Mouse (Mus musculus) intestine, postnatal 0 days (tissue): ENCODE measurements around the gene Commd3. TPM values are rescaled to one million over a fixed set of nuclear protein-coding genes. Genes with fewer than 3 reads are reported as not detected.

Source experiments
- ATAC-seq: fragments of 200-750 bp; cut with Nextera tagmentation; 2 replicates; pipeline ENCODE4 v1.8.0; 2017; ENCODE audit warnings: mild to moderate bottlenecking, moderate TSS enrichment, moderate library complexity
- H3K27ac ChIP-seq: fragments of 300-500 bp; sonication (generic); 2 replicates; pipeline ENCODE4 v1.5.1; 2014; ENCODE audit warnings: mild to moderate bottlenecking, low read depth, low read length, moderate library complexity
- H3K27me3 ChIP-seq: fragments of 300-500 bp; sonication (generic); replicated peaks from 2 replicates; pipeline ENCODE4 v1.6.1; 2014; ENCODE audit warnings: low read length, mixed read lengths; ENCODE audit not compliant: control insufficient read depth, insufficient read depth
- H3K36me3 ChIP-seq: fragments of 300-500 bp; sonication (generic); 2 replicates; pipeline ENCODE4 v1.6.1; 2014; ENCODE audit warnings: mild to moderate bottlenecking, moderate library complexity; ENCODE audit not compliant: control insufficient read depth, insufficient read depth
- H3K4me1 ChIP-seq: fragments of 300-500 bp; sonication (generic); replicated peaks from 2 replicates; pipeline ENCODE4 v1.6.1; 2014; ENCODE audit warnings: antibody characterized with exemption, low read length, mixed read lengths; ENCODE audit not compliant: control insufficient read depth, insufficient read depth
- H3K4me2 ChIP-seq: fragments of 300-500 bp; sonication (generic); replicated peaks from 2 replicates; pipeline ENCODE4 v1.6.1; 2014; ENCODE audit warnings: low read depth, mild to moderate bottlenecking, moderate library complexity
- H3K4me3 ChIP-seq: fragments of 300-500 bp; sonication (generic); 2 replicates; pipeline ENCODE4 v1.5.1; 2014; ENCODE audit warnings: low read depth, low read length
- H3K9ac ChIP-seq: fragments of 300-500 bp; sonication (generic); 2 replicates; pipeline ENCODE4 v1.6.1; 2014; ENCODE audit warnings: mild to moderate bottlenecking, low read depth, low read length
- H3K9me3 ChIP-seq: fragments of 300-500 bp; sonication (generic); 2 replicates; pipeline ENCODE4 v1.6.1; 2016; ENCODE audit warnings: mixed run types; ENCODE audit not compliant: control insufficient read depth
- CTCF ChIP-seq: sonication (generic); IDR thresholded peaks from 2 replicates; pipeline ENCODE4 v1.5.1; 2016; ENCODE audit warnings: low read depth, mild to moderate bottlenecking, control low read depth, antibody characterized with exemption, moderate library complexity
- WGBS: fragments of 180-500 bp; shearing (Covaris S2); extraction: QIAGEN DNeasy Blood & Tissue Kit; methylation state at CpG from one replicate; pipeline ENCODE4 v1.1.7; 2014; 5-methylcytosine and 5-hydroxymethylcytosine counted together
- polyA plus RNA-seq: library from polyadenylated mRNA; unstranded; fragments of >200 nt; fragmentation: Nextera tagmentation; extraction: Ambion mirVana; gene quantifications from 2 replicates; pipeline ENCODE4 v1.2.1, GENCODE M21; 2015

The Commd3 gene
- polyA plus RNA-seq = 205 and 218 TPM in 2 replicates

GRCm38 (mm10) chr2:18672133-18672765 lies at the start of gene Commd3:
Commd3 (plus strand) TSS chr2:18672384.
- TF ChIP-seq CTCF = no peak
- Histone ChIP-seq H3K27ac (peak within 1 kb of the TSS; percentile 97), H3K27me3 (no peaks in the 10 kb centered on the region), H3K4me1 (no peaks in the 10 kb centered on the region), H3K4me2 (peak within 1 kb of the TSS; percentile 91), H3K9ac (peak within 1 kb of the TSS; percentile 95), H3K36me3 (no peaks in the 10 kb centered on the region), H3K4me3 (peak within 1 kb of the TSS; percentile 84), H3K9me3 (no peaks in the 10 kb centered on the region)
- ATAC-seq = peak; percentile 95
- WGBS = under 1% methylated on average over 89 of the region's 91 CpGs

DNA sequence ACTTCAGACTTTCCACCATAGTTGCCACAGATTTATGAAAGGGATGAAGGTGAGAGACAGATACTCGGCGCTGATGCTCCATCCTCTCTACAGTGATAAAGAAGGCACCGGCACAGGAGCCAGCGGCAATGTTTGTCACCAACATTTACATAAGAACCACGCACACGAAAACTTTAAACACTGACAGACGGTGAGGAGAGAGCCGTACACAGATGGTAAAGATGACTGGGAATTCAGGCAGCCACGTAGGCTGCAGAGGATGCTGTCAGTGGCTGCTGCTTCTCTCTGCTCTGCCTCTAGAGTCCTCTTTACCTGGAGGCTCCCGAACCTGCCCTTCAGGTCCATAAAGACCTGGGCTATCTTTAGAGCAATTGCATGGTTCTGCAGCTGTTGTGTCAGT lies 49.0 kb upstream of the Commd3 start:
- 52% methylated on average over 10 of the region's 10 CpGs for WGBS

DNA sequence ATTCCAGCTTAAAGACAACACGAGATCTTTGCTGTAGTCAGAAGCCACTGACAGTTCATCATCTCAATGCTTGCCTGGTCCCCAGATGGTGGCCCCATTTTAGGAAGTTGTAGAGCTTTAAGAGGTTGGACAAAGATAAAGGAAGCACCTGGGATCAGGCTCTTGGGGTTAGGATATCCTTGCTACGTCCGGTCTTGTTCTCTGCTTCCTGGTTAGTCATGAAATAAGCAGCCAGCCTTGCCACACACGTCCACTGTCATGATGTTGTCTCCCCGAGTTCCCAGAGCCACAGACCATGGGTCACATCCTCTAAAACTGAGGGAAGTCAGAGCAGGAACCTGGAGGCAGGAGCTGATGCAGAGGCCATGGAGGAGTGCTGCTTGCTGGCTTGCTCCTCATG lies 41.6 kb upstream of the Commd3 start:
- H3K9me3 ChIP-seq = no peaks in the 10 kb centered on the region
- WGBS = 73% methylated on average over 5 of the region's 5 CpGs
- ATAC-seq = no peak
- H3K27me3 ChIP-seq = no peaks in the 10 kb centered on the region
- H3K9ac ChIP-seq = no peak overlapping the region
- no peaks in the 10 kb centered on the region for H3K4me1 ChIP-seq
- no peak overlapping the region for H3K27ac ChIP-seq
- H3K36me3 ChIP-seq = no peaks in the 10 kb centered on the region
- TF ChIP-seq CTCF = no peak
- H3K4me3 ChIP-seq = no peak overlapping the region
- no peak overlapping the region for H3K4me2 ChIP-seq

More for the DNA sequence above, 49.0 kb upstream of the Commd3 start:
- no peak overlapping the region for H3K4me3 ChIP-seq
- TF ChIP-seq CTCF = no peak
- no peaks in the 10 kb centered on the region for H3K36me3 ChIP-seq
- no peak overlapping the region for H3K4me2 ChIP-seq
- H3K4me1 ChIP-seq = no peaks in the 10 kb centered on the region
- H3K9me3 ChIP-seq = no peaks in the 10 kb centered on the region
- H3K27ac ChIP-seq = no peak overlapping the region
- H3K9ac ChIP-seq = no peak overlapping the region
- H3K27me3 ChIP-seq = no peaks in the 10 kb centered on the region
- no peak for ATAC-seq

DNA sequence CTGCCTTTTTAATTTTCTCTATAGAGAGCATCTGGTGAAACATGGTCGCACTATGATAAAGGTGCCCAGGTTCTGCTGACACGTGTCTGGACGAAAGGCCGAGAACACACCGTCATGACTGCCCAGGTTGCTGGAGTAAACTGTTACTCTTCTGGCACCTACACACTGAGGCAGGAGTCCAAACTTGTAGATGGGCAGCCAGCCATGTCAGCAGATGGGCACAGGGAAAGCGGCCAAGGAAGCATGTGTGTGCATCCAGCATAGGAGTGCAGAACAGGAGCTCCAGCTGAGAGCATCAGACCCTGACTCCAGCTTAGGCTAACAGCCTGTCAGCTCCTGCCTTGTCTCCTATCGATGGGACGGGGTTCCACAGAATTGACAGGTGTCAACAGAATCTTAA lies 37.1 kb upstream of the Commd3 start:
- Histone ChIP-seq H3K4me2 (no peak overlapping the region), H3K36me3 (no peaks in the 10 kb centered on the region), H3K9me3 (no peaks in the 10 kb centered on the region), H3K27me3 (no peaks in the 10 kb centered on the region), H3K9ac (no peak overlapping the region), H3K4me1 (no peaks in the 10 kb centered on the region), H3K4me3 (no peak overlapping the region), H3K27ac (no peak overlapping the region)
- 79% methylated on average over 8 of the region's 8 CpGs for WGBS
- no peak for TF ChIP-seq CTCF
- no peak for ATAC-seq

DNA sequence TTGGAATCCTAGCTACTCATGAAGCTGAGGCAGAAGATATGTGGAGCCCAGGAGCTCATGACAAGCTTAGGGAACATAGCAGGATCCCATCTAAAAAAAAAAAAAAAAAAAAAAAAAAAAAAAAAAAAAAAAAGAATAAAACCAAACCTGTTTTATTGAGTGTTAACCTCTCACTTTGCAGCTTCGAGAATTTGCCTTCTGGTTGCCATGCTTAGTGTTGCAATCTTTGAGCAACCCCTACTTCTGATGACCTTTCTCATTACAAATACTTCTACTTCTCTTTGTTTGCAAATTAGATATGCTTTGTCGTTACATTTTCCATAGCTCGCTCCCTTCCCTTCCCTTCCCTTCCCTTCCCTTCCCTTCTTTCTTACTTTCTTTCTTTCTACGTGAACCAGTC lies 23.6 kb upstream of the Commd3 start:
- Histone ChIP-seq H3K4me1 (no peaks in the 10 kb centered on the region), H3K4me2 (no peak overlapping the region), H3K27ac (no peak overlapping the region), H3K9me3 (no peaks in the 10 kb centered on the region), H3K9ac (no peak overlapping the region), H3K27me3 (no peaks in the 10 kb centered on the region), H3K4me3 (no peak overlapping the region), H3K36me3 (no peaks in the 10 kb centered on the region)
- no peak for ATAC-seq
- WGBS = 69% methylated on average over 3 of the region's 4 CpGs
- no peak for TF ChIP-seq CTCF

GRCm38 (mm10) chr2:18654821-18655220 lies 17.4 kb upstream of the Commd3 start:
- Histone ChIP-seq H3K4me1 (no peaks in the 10 kb centered on the region), H3K9me3 (no peaks in the 10 kb centered on the region), H3K27me3 (no peaks in the 10 kb centered on the region), H3K4me2 (no peak overlapping the region), H3K9ac (no peak overlapping the region), H3K27ac (no peak overlapping the region), H3K4me3 (no peak overlapping the region), H3K36me3 (no peaks in the 10 kb centered on the region)
- TF ChIP-seq CTCF = no peak
- 62% methylated on average over 5 of the region's 5 CpGs for WGBS
- no peak for ATAC-seq
